Mouse (Mus musculus) urinary bladder, postnatal 10 days (tissue): ENCODE measurements around the gene Arnt.
"Not testable (repeated sequence)": the region's sequence is repeated elsewhere in the genome, so short reads cannot be mapped to it uniquely, and the experiment has no call there.

ENCODE experiments used
- DNase-seq: peaks from one replicate; pipeline ENCODE4 v3.0.0; 2022; ENCODE audit warnings: low spot score

Arnt gene

DNA sequence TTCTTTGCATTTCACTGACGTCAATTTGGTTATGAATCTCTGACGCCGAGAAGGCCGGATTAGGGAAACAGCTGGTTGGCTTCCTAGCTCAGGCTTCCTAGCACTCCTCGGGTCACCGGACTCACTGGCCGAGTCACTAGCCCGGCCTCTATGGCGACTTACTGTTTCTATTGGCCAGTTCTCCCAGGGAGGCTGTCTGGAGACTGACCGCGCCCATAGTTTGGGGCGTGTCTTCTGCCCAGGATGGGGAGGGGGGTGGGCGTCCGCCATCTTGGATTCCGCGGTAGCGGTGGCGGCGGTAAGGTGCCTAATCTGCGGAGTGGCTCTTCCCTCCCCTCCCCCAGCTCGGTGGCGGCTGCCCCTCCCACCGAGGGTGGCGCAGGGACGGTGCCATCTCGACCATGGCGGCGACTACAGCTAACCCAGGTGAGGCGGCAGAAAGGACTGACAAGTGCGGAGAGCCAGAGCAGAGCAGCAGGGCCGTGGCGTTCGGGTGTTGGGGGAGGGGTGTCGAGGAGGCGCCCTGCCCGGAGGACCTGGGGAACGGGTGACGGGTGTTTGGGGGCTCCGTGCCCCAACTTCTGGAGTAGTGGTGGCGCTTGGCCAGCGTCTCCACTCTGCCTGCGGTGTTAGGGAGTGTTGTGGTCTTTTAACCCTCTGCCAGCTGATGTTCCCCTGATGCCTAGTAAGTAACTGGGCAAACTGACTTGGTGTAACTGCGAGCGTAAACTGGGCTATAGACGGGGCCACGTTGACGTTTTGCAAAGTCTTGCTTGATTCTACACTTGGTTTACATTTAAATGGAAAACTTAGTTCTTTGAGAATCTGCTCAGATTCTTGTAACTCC, at the start of gene Arnt:
Gene Arnt, plus strand, starts transcription at position 253 of the 847 bp plus-strand sequence.
- DNase-seq = peak; percentile 66

DNA sequence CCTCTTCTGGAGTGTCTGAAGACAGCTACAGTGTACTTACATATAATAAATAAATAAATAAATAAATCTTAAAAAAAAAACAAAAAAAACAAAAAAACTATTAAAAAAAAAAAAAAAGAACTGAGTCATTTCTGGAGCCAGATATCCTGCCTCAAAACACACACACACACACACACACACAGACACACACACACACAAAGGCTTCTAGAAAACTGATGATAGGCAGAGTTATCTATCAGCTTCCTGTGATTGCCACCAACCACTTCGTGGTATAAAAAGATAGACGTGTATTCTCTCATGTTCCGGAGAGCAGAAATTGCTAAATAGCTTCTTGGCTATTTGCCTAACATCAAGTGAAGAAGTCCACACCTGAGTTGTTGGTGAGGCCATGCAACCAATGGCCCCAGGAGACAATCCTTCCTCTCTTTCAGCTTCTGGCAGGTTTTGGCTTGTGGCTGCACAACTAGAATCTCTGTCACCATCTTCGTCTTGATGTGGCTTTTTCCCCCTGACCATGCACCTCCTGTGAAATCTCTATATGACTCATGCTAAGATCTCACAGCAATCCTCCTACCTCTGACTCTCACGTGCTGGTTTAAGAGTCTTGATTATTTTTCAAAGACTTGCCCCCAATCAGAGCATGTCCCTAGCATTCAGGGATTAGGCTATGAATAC, 48.6 kb upstream of the Arnt start:
- DNase-seq = no peak

- DNase-seq = no peak
These were observed 39.8 kb upstream of the Arnt start for GRCm38 (mm10) chr3:95394385-95394784.

GRCm38 (mm10) chr3:95402741-95403140, 31.4 kb upstream of the Arnt start, which contains the start of gene 4930558C23Rik:
Gene 4930558C23Rik (minus strand): TSS chr3:95402841.
- DNase-seq = no peak

- DNase-seq = no peak
These were observed 26.5 kb upstream of the Arnt start for GRCm38 (mm10) chr3:95407728-95408127.

DNA sequence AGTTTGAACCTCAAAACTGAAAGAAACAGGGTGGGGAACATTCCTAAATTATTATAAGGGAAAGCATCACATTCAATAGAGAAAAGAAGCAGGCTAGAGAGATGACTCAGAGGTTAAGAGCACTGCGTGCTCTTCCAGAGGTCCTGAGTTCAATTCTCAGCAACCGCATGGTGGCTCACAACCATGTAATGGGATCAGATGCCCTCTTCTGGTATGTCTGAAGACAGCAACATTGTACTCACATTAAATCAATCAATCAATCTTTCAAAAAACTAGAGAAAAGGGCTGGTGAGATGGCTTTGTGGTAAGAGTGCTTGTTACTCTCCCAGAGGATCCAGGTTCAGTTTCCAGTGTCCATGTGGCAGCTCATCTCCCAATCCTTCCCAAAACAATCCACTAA, 25.3 kb upstream of the Arnt start:
- no peak for DNase-seq

GRCm38 (mm10) chr3:95412268-95412667, 21.9 kb upstream of the Arnt start:
- DNase-seq = no peak

DNA sequence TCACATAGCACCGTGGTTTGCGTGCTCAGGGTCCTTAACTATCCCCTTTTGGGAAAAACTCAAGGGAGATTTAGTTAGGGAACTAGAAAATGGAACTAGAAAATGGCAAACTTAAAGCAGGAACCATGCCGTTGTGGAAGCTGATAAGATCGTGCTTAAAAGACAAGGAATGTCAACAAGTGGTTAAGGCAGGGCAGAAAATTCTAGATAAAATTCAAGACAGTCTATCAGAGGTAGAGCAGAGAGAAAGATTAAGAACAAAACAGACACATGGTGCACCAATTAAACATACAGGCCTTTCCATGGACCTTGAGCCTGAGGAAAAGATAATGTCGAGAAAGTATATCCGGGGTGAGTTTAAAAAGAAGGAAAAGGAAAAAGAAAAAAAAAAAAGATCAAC, 16.3 kb upstream of the Arnt start:
- no peak for DNase-seq

- not testable (repeated sequence) for DNase-seq
These were observed 7.7 kb upstream of the Arnt start for GRCm38 (mm10) chr3:95426476-95426875.

DNA sequence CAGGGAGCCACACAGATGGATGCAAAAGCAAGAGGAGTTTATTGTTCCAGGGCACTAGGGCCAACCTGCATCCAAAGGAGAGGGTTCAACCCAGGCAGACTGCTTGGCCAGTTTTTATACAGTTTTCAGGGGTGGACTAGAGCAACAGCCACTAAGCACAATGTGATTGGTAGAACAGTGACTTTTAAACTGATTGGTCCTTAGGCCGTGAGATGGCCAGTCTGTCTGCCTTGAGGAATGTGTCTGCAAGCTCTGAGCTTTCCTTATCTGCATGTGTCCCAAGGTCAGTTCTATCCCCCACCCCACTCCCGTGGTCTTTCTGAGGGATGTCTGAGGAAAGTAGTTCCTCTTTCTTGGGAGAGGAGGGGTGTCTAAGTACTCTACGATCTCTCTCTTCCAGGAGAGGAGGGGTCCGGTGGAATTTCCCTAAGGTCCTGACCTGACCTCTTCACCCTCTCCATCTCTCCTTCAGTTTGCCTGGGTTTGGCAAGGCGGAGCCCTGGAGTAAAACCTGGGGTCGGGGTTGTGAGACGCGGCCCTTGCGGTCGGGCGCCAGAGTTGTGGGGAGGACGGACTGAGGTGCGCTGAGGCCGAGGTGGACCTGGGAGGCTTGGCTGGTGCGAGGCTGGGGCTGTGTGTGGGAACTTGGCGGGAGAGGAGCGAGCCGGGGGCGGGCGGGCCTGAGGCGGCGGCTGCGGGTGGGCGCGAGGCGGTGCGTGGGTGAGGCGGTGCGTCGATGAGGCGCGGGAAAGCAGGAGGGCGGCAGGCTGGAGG, 6.9 kb upstream of the Arnt start:
- not testable (repeated sequence) for DNase-seq

GRCm38 (mm10) chr3:95427891-95428238, 6.3 kb upstream of the Arnt start:
- not testable (repeated sequence) for DNase-seq

GRCm38 (mm10) chr3:95428423-95428822, 5.8 kb upstream of the Arnt start:
- not testable (repeated sequence) for DNase-seq

GRCm38 (mm10) chr3:95433301-95433915, 780 bp upstream of the Arnt start:
- no peak for DNase-seq

DNA sequence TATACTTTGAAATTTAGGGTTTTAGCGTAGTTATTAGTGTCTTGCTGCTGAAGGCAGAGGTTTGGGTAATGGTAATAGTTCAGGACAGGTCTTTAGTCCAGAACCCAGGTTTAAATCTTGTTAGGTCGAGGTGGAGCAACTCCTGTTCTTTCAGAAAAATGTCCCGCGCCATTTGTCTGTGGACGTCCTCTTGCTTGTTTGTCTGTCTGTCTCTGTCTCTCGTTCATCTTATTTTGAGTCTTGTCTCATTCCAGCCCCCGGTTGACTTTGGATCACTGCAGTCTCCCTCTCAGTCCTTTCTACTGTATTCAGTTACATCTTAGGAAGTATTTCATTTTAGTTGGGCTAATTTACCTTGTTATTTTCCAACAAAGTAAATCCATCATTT, 789 bp downstream of the Arnt start:
- DNase-seq = no peak

DNA sequence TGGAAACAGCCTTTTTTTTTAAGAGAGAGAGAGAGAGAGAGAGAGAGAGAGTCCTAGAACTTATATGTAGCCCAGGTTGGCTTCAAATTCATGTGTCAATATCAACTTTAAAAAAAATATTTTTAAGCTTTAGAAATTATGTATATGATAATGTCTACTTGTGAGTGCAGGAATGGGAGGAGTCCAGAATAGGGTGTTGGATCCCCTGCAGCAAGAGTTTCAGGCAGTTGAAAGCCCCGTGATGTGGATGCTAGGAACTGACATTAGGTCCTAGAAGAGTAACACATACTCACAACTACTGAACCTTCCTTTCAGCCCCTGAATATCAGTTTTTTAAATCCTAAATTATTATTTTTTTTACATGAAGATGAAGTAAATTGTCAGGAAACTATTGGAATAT, 1.4 kb downstream of the Arnt start:
- no peak for DNase-seq

GRCm38 (mm10) chr3:95438636-95439035, 4.4 kb downstream of the Arnt start:
- not testable (repeated sequence) for DNase-seq

DNA sequence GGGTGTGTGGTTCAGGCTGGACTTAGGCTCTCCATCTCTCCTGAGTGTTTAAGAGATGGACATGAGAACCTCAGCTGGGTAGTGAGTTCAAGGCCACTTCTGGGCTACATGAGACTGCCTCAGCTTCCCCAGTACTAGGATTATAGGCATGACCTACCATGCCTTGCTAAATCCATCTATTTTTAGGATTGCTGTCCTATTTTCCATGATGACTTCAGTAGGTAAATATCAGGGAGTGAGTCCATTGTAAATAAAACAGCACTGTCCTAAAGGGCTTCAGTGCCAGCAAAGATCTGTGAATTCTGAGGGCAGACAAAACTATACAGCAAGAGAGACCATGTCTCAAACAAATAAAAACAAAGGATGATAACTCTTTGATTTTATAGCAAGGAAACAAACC, 5.5 kb downstream of the Arnt start:
- no peak for DNase-seq

GRCm38 (mm10) chr3:95442406-95443117, 8.4 kb downstream of the Arnt start:
- DNase-seq = no peak

DNA sequence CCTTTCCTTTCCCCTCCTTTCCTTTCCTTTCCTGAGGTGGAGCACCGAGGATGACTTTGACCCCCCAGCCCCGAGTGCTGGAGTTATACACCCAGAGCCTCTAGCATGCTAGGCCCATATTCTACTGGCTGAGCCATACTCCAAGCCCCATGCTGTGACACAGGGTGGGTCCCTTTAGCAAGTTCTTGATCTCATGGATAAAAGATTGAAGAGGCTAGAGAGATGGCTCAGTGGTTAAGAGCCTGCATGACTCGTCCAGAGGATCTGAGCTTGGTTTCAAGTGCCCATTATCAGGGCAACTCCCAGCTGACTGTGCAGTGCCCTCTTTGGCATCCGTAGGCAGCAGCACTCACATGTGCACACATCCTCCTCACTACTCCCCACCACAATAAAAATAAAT, 11.1 kb downstream of the Arnt start:
- DNase-seq = no peak

DNA sequence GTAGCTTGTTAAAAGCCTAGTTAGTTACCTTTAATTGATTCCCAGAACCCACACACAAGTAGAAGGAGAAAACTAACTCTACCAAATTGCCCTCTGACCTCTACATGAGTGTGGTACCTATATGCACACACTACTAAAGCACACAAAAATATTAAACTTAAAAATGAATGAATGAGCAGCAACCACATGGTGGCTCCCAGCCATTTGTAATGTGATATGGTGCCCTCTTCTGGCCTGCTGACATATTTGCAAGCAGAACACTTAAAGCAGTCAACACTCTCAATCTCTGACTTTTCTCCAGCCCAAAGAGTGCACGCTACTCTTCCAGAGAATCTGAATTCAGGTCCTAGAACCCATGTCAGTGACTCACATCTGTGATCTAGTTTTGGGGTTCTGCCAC, 16.2 kb downstream of the Arnt start:
- DNase-seq = no peak

DNA sequence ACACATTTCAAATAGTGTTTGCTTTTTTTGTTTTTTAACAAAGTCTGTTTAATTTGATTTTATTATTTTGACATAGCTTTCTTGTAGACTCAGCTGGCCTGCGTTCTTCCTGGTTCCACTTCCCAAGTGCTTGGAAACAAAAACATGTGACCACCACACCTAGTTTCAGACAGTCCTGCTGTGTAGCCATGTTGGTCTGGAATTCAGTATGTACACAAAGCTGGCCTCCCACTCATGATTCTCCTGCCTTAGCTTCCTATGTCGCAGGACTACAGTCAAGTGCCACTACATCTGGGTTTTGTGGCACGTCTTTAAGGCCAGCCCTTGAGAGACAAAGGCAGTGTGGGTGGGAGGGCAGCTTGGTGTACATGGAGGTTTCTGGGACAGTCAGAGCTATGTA, 16.7 kb downstream of the Arnt start:
- no peak for DNase-seq

GRCm38 (mm10) chr3:95456367-95456766, 22.2 kb downstream of the Arnt start:
- no peak for DNase-seq
